Mouse (Mus musculus): ENCODE measurements around the gene Pacsin2. TPM values are rescaled to one million over a fixed set of nuclear protein-coding genes. Genes with fewer than 3 reads are reported as not detected.

Pacsin2 gene
- polyA plus RNA-seq, 1 experiment: not detected

GRCm38 (mm10) chr15:83482645-83483224 lies 18.3 kb upstream of the Pacsin2 start:
- Histone ChIP-seq H3K4me3 (ENCODE audit: insufficient read depth, low read depth, low read length) (no peak overlapping the region), H3K4me1 (ENCODE audit: control insufficient read depth, insufficient read depth, low read length) (peaks cover 3% of the 10 kb centered on the region; the same call in 1 of the 2 replicates), H3K27ac (ENCODE audit: insufficient read depth, low read depth, low read length) (no peak overlapping the region)
- TF ChIP-seq CTCF (IDR thresholded peaks at IDR 0.05; ENCODE audit: insufficient read depth, low read depth, low read length) (no peak), POLR2A (IDR thresholded peaks at IDR 0.05; ENCODE audit: insufficient read depth, low read depth, low read length) (no peak)
- 87% methylated on average over 8 of the region's 8 CpGs for WGBS

GRCm38 (mm10) chr15:83481236-83481780 lies 16.9 kb upstream of the Pacsin2 start:
- Histone ChIP-seq H3K4me3 (ENCODE audit: insufficient read depth, low read depth, low read length) (no peak overlapping the region), H3K27ac (ENCODE audit: insufficient read depth, low read depth, low read length) (no peak overlapping the region), H3K4me1 (ENCODE audit: control insufficient read depth, insufficient read depth, low read length) (no peaks in the 10 kb centered on the region; the same call in 1 of the 2 replicates)
- 76% methylated on average over 10 of the region's 10 CpGs for WGBS
- TF ChIP-seq CTCF (IDR thresholded peaks at IDR 0.05; ENCODE audit: insufficient read depth, low read depth, low read length) (no peak), POLR2A (IDR thresholded peaks at IDR 0.05; ENCODE audit: insufficient read depth, low read depth, low read length) (no peak)

- no peak for TF ChIP-seq POLR2A (IDR thresholded peaks at IDR 0.05; ENCODE audit: insufficient read depth, low read depth, low read length)
- no peak for TF ChIP-seq CTCF (IDR thresholded peaks at IDR 0.05; ENCODE audit: insufficient read depth, low read depth, low read length)
- Histone ChIP-seq H3K27ac (ENCODE audit: insufficient read depth, low read depth, low read length) (no peak overlapping the region), H3K4me3 (ENCODE audit: insufficient read depth, low read depth, low read length) (no peak overlapping the region), H3K4me1 (ENCODE audit: control insufficient read depth, insufficient read depth, low read length) (peaks cover 2% of the 10 kb centered on the region; the same call in 1 of the 2 replicates)
- 89% methylated on average over 4 of the region's 4 CpGs for WGBS
Measured at GRCm38 (mm10) chr15:83479818-83480217, 15.4 kb upstream of the Pacsin2 start.

- 81% methylated on average over 3 of the region's 3 CpGs for WGBS
- Histone ChIP-seq H3K4me3 (ENCODE audit: insufficient read depth, low read depth, low read length) (no peak overlapping the region), H3K27ac (ENCODE audit: insufficient read depth, low read depth, low read length) (no peak overlapping the region), H3K4me1 (ENCODE audit: control insufficient read depth, insufficient read depth, low read length) (peaks cover 14% of the 10 kb centered on the region)
- TF ChIP-seq CTCF (IDR thresholded peaks at IDR 0.05; ENCODE audit: insufficient read depth, low read depth, low read length) (no peak), POLR2A (IDR thresholded peaks at IDR 0.05; ENCODE audit: insufficient read depth, low read depth, low read length) (no peak)
Measured at GRCm38 (mm10) chr15:83478096-83478495, 13.7 kb upstream of the Pacsin2 start.

GRCm38 (mm10) chr15:83476593-83477273 lies 12.3 kb upstream of the Pacsin2 start:
- peaks cover 15% of the 10 kb centered on the region for H3K4me1 ChIP-seq (ENCODE audit: control insufficient read depth, insufficient read depth, low read length)
- 90% methylated on average over 12 of the region's 12 CpGs for WGBS
- TF ChIP-seq POLR2A (IDR thresholded peaks at IDR 0.05; ENCODE audit: insufficient read depth, low read depth, low read length): no peak
- no peak for TF ChIP-seq CTCF (IDR thresholded peaks at IDR 0.05; ENCODE audit: insufficient read depth, low read depth, low read length)
- H3K4me3 ChIP-seq (ENCODE audit: insufficient read depth, low read depth, low read length): no peak overlapping the region
- no peak overlapping the region for H3K27ac ChIP-seq (ENCODE audit: insufficient read depth, low read depth, low read length)

GRCm38 (mm10) chr15:83474466-83474836 lies 10.0 kb upstream of the Pacsin2 start:
- Histone ChIP-seq H3K4me3 (ENCODE audit: insufficient read depth, low read depth, low read length) (no peak overlapping the region), H3K27ac (ENCODE audit: insufficient read depth, low read depth, low read length) (no peak overlapping the region), H3K4me1 (ENCODE audit: control insufficient read depth, insufficient read depth, low read length) (peaks cover 29% of the 10 kb centered on the region)
- WGBS: 55% methylated on average over 5 of the region's 5 CpGs
- TF ChIP-seq POLR2A (IDR thresholded peaks at IDR 0.05; ENCODE audit: insufficient read depth, low read depth, low read length) (no peak), CTCF (IDR thresholded peaks at IDR 0.05; ENCODE audit: insufficient read depth, low read depth, low read length) (no peak)

- Histone ChIP-seq H3K4me1 (ENCODE audit: control insufficient read depth, insufficient read depth, low read length) (peaks cover 32% of the 10 kb centered on the region), H3K27ac (ENCODE audit: insufficient read depth, low read depth, low read length) (no peak overlapping the region), H3K4me3 (ENCODE audit: insufficient read depth, low read depth, low read length) (no peak overlapping the region)
- WGBS: 58% methylated on average over 10 of the region's 10 CpGs
- no peak for TF ChIP-seq POLR2A (IDR thresholded peaks at IDR 0.05; ENCODE audit: insufficient read depth, low read depth, low read length)
- TF ChIP-seq CTCF (IDR thresholded peaks at IDR 0.05; ENCODE audit: insufficient read depth, low read depth, low read length): no peak
Measured at GRCm38 (mm10) chr15:83473832-83474465, 9.5 kb upstream of the Pacsin2 start.

- TF ChIP-seq CTCF (IDR thresholded peaks at IDR 0.05; ENCODE audit: insufficient read depth, low read depth, low read length) (no peak), POLR2A (IDR thresholded peaks at IDR 0.05; ENCODE audit: insufficient read depth, low read depth, low read length) (no peak)
- Histone ChIP-seq H3K27ac (ENCODE audit: insufficient read depth, low read depth, low read length) (no peak overlapping the region), H3K4me1 (ENCODE audit: control insufficient read depth, insufficient read depth, low read length) (peaks cover 32% of the 10 kb centered on the region), H3K4me3 (ENCODE audit: insufficient read depth, low read depth, low read length) (no peak overlapping the region)
- WGBS: 90% methylated on average over 1 of the region's 1 CpGs
Measured at GRCm38 (mm10) chr15:83473251-83473650, 8.8 kb upstream of the Pacsin2 start.

GRCm38 (mm10) chr15:83471476-83471875 lies 7.1 kb upstream of the Pacsin2 start:
- H3K4me3 ChIP-seq (ENCODE audit: insufficient read depth, low read depth, low read length): no peak overlapping the region
- WGBS: 52% methylated on average over 7 of the region's 7 CpGs
- peaks cover 32% of the 10 kb centered on the region for H3K4me1 ChIP-seq (ENCODE audit: control insufficient read depth, insufficient read depth, low read length)
- no peak overlapping the region for H3K27ac ChIP-seq (ENCODE audit: insufficient read depth, low read depth, low read length)
- TF ChIP-seq CTCF (IDR thresholded peaks at IDR 0.05; ENCODE audit: insufficient read depth, low read depth, low read length) (no peak), POLR2A (IDR thresholded peaks at IDR 0.05; ENCODE audit: insufficient read depth, low read depth, low read length) (no peak)

Data from olfactory bulb, adult 2 months (tissue).